Mouse (Mus musculus) hindbrain, embryonic 10.5 days (tissue): ENCODE results near the gene Olfr1036. TPM values are rescaled to one million over a fixed set of nuclear protein-coding genes. Genes with fewer than 3 reads are reported as not detected.
"Not testable (repeated sequence)": the region's sequence is repeated elsewhere in the genome, so short reads cannot be mapped to it uniquely, and the experiment has no call there.

Source experiments
- DNase-seq: peaks from one replicate; pipeline ENCODE4 v3.0.0-alpha.2; 2017; ENCODE audit warnings: low spot score
- H3K27ac ChIP-seq: fragments of 300-500 bp; sonication (generic); 2 replicates; pipeline ENCODE4 v1.5.1; 2016; ENCODE audit warnings: mild to moderate bottlenecking, moderate library complexity
- H3K27me3 ChIP-seq: fragments of 300-500 bp; sonication (generic); 2 replicates; pipeline ENCODE4 v1.6.1; 2016; ENCODE audit warnings: mild to moderate bottlenecking; ENCODE audit not compliant: poor library complexity, insufficient read depth, severe bottlenecking
- H3K36me3 ChIP-seq: fragments of 300-500 bp; sonication (generic); 2 replicates; pipeline ENCODE4 v1.6.1; 2016; ENCODE audit warnings: mild to moderate bottlenecking, moderate library complexity
- H3K4me1 ChIP-seq: fragments of 300-500 bp; sonication (generic); replicated peaks from 2 replicates; pipeline ENCODE4 v1.6.1; 2016; ENCODE audit warnings: mild to moderate bottlenecking
- H3K4me3 ChIP-seq: fragments of 300-500 bp; sonication (generic); 2 replicates; pipeline ENCODE4 v1.5.1; 2016; ENCODE audit warnings: mild to moderate bottlenecking, moderate library complexity
- H3K9me3 ChIP-seq: fragments of 300-500 bp; sonication (generic); 2 replicates; pipeline ENCODE4 v1.6.1; 2016; ENCODE audit warnings: mild to moderate bottlenecking, moderate library complexity
- WGBS: fragments of 180-500 bp; shearing (Covaris S2); methylation state at CpG from one replicate; pipeline ENCODE4 v1.1.7; 2016; 5-methylcytosine and 5-hydroxymethylcytosine counted together
- polyA plus RNA-seq: library from polyadenylated mRNA; unstranded; fragments of >200 nt; fragmentation: Nextera tagmentation; extraction: Ambion mirVana; gene quantifications from 2 replicates; pipeline ENCODE4 v1.2.1, GENCODE M21; 2016

Gene Olfr1036
- not detected in 2 replicates for polyA plus RNA-seq

GRCm38 (mm10) chr2:86073692-86074091, at the start of gene Olfr1036:
Olfr1036 (plus strand) TSS chr2:86073992.
- H3K36me3 ChIP-seq, H3K4me1 ChIP-seq, DNase-seq, H3K9me3 ChIP-seq, H3K27me3 ChIP-seq, H3K27ac ChIP-seq, H3K4me3 ChIP-seq: not testable (repeated sequence)

DNA sequence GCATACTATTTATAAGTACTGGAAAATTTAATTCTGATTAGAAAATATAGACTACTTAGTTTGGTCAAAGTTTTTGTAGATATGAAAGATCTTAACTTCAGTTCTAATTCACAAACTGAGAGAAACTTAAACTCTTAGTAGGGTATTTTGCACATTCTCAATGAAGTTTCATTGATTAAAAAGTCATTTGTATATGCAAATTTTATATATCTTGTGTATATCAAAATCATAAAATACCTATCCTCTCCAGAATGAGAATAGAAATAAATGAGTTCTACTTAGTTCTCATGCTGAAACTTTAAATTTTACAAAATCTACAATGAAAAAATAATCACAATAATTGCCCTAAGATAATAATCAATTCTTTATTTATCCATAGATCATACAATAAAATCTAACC, 28.2 kb upstream of the Olfr1036 start, which contains the start of gene Olfr1034:
Olfr1034 (plus strand) TSS at position 301 of the 400 bp plus-strand sequence.
- Histone ChIP-seq H3K27me3 (no peaks in the 10 kb centered on the region), H3K4me3 (no peak within 1 kb of the TSS), H3K27ac (no peak within 1 kb of the TSS), H3K9me3 (no peaks in the 10 kb centered on the region), H3K36me3 (no peaks in the 10 kb centered on the region), H3K4me1 (no peaks in the 10 kb centered on the region)
- DNase-seq = no peak

GRCm38 (mm10) chr2:86050777-86051176, 23.0 kb upstream of the Olfr1036 start:
- not testable (repeated sequence) for H3K27me3 ChIP-seq, H3K9me3 ChIP-seq, H3K4me1 ChIP-seq, H3K27ac ChIP-seq, H3K4me3 ChIP-seq, DNase-seq, H3K36me3 ChIP-seq

DNA sequence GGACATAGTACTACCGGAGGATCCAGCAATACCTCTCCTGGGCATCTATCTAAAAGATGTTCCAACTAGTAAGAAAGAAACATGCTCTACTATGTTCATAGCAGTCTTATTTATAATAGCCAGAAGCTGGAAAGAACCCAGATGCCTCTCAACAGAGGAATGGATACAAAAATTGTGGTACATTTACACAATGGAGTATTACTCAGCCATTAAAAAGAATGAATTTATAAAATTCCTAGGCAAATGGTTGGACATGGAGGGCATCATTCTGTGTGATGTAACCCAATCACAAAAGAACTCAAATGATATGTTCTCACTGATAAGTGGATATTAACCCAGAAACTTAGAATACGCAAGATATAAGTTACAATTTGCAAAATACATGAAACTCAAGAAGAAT, 10.0 kb upstream of the Olfr1036 start:
- WGBS = 89% methylated on average over 2 of the region's 2 CpGs
- H3K36me3 ChIP-seq, H3K27ac ChIP-seq, H3K4me1 ChIP-seq, DNase-seq, H3K9me3 ChIP-seq, H3K4me3 ChIP-seq, H3K27me3 ChIP-seq: not testable (repeated sequence)

DNA sequence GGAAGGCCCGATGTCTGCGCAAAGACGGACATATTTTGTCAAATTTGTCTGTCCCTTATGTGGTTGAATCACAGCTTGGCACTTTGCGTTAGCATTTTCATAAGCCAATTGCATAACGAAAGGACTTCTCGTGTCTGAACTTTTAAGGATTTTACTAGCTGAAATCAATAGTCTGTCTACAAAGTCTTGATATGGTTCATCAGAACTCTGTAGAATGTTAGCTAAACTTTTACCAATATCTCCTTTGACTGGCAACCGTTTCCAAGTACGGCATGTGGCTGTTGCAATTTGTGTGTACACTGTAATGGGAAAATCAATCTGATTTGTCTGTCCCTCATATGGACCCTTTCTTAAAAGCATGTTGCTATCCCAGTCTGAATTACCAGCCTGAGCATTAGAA, 3.6 kb upstream of the Olfr1036 start:
- Histone ChIP-seq H3K36me3 (no peaks in the 10 kb centered on the region), H3K9me3 (no peaks in the 10 kb centered on the region), H3K27ac (no peak overlapping the region), H3K4me3 (no peak overlapping the region), H3K27me3 (no peaks in the 10 kb centered on the region), H3K4me1 (no peaks in the 10 kb centered on the region)
- WGBS = 95% methylated on average over 8 of the region's 8 CpGs
- no peak for DNase-seq

- 89% methylated on average over 1 of the region's 1 CpGs for WGBS
- H3K27ac ChIP-seq, H3K4me3 ChIP-seq, H3K9me3 ChIP-seq, H3K27me3 ChIP-seq, DNase-seq, H3K36me3 ChIP-seq, H3K4me1 ChIP-seq: not testable (repeated sequence)
These were observed 6.7 kb downstream of the Olfr1036 start for GRCm38 (mm10) chr2:86080478-86080877.

GRCm38 (mm10) chr2:86087285-86087684, 13.5 kb downstream of the Olfr1036 start, which contains the start of gene Olfr1037:
Olfr1037 (minus strand) TSS chr2:86087385.
- Histone ChIP-seq H3K27ac (no peak within 1 kb of the TSS), H3K9me3 (no peaks in the 10 kb centered on the region), H3K4me3 (no peak within 1 kb of the TSS), H3K4me1 (no peaks in the 10 kb centered on the region), H3K27me3 (no peaks in the 10 kb centered on the region), H3K36me3 (no peaks in the 10 kb centered on the region)
- DNase-seq = no peak
- WGBS = 91% methylated on average over 2 of the region's 2 CpGs

Other genes starting within 250 kb of the Olfr1036 start
- not detected in 2 replicates for gene Olfr1019, start 228.5 kb upstream of the Olfr1036 start, polyA plus RNA-seq
- not detected in 2 replicates for gene Olfr1020, start 227.0 kb upstream of the Olfr1036 start, polyA plus RNA-seq
- gene Olfr1022, start 205.4 kb upstream of the Olfr1036 start, polyA plus RNA-seq = not detected in 2 replicates
- not detected in 2 replicates for gene Olfr1023, start 188.4 kb upstream of the Olfr1036 start, polyA plus RNA-seq
- not detected in 2 replicates for gene Olfr1024, start 168.9 kb upstream of the Olfr1036 start, polyA plus RNA-seq
- gene Olfr1025-ps1, start 158.8 kb upstream of the Olfr1036 start, polyA plus RNA-seq = not detected in 2 replicates
- gene Olfr1026, start 152.4 kb upstream of the Olfr1036 start, polyA plus RNA-seq = not detected in 2 replicates
- gene Olfr1028, start 123.6 kb upstream of the Olfr1036 start, polyA plus RNA-seq = not detected in 2 replicates
- gene Olfr1029, start 100.1 kb upstream of the Olfr1036 start, polyA plus RNA-seq = not detected in 2 replicates
- gene Olfr1030, start 94.7 kb upstream of the Olfr1036 start, polyA plus RNA-seq = not detected in 2 replicates
- gene Olfr1031, start 83.7 kb upstream of the Olfr1036 start, polyA plus RNA-seq = not detected in 2 replicates
- not detected in 2 replicates for gene Olfr1032, start 68.5 kb upstream of the Olfr1036 start, polyA plus RNA-seq
- not detected in 2 replicates for gene Olfr1033, start 53.4 kb upstream of the Olfr1036 start, polyA plus RNA-seq
- not detected in 2 replicates for gene Olfr1034, start 28.1 kb upstream of the Olfr1036 start, polyA plus RNA-seq
- not detected in 2 replicates for gene Olfr1037, start 13.4 kb downstream of the Olfr1036 start, polyA plus RNA-seq
- not detected in 2 replicates for gene Olfr1039, start 61.9 kb downstream of the Olfr1036 start, polyA plus RNA-seq
- gene Olfr1040, start 72.7 kb downstream of the Olfr1036 start, polyA plus RNA-seq = not detected in 2 replicates
- not detected in 2 replicates for gene Olfr1042, start 87.8 kb downstream of the Olfr1036 start, polyA plus RNA-seq
- not detected in 2 replicates for gene Olfr1043, start 93.5 kb downstream of the Olfr1036 start, polyA plus RNA-seq
- gene Olfr1044, start 103.8 kb downstream of the Olfr1036 start, polyA plus RNA-seq = not detected in 2 replicates
- gene Olfr52, start 111.7 kb downstream of the Olfr1036 start, polyA plus RNA-seq = not detected in 2 replicates
- not detected in 2 replicates for gene Olfr1045, start 129.0 kb downstream of the Olfr1036 start, polyA plus RNA-seq
- not detected in 2 replicates for gene Olfr1046, start 145.3 kb downstream of the Olfr1036 start, polyA plus RNA-seq
- not detected in 2 replicates for gene Olfr1047, start 157.4 kb downstream of the Olfr1036 start, polyA plus RNA-seq
- gene Olfr1048, start 166.3 kb downstream of the Olfr1036 start, polyA plus RNA-seq = not detected in 2 replicates
- gene Olfr1049, start 184.3 kb downstream of the Olfr1036 start, polyA plus RNA-seq = not detected in 2 replicates
- gene Olfr1051, start 205.1 kb downstream of the Olfr1036 start, polyA plus RNA-seq = not detected in 2 replicates
- not detected in 2 replicates for gene Olfr1052, start 218.5 kb downstream of the Olfr1036 start, polyA plus RNA-seq
- not detected in 2 replicates for gene Olfr1053, start 241.3 kb downstream of the Olfr1036 start, polyA plus RNA-seq